Mouse (Mus musculus): ENCODE results near the gene Eaf2. TPM values are rescaled to one million over a fixed set of nuclear protein-coding genes. Genes with fewer than 3 reads are reported as not detected.

Gene Eaf2
- total RNA-seq (2015) (0.42 and 1.4 TPM in 2 replicates), total RNA-seq (2017) (1.1 TPM in 1 of 2 replicates, not detected in the other)

DNA sequence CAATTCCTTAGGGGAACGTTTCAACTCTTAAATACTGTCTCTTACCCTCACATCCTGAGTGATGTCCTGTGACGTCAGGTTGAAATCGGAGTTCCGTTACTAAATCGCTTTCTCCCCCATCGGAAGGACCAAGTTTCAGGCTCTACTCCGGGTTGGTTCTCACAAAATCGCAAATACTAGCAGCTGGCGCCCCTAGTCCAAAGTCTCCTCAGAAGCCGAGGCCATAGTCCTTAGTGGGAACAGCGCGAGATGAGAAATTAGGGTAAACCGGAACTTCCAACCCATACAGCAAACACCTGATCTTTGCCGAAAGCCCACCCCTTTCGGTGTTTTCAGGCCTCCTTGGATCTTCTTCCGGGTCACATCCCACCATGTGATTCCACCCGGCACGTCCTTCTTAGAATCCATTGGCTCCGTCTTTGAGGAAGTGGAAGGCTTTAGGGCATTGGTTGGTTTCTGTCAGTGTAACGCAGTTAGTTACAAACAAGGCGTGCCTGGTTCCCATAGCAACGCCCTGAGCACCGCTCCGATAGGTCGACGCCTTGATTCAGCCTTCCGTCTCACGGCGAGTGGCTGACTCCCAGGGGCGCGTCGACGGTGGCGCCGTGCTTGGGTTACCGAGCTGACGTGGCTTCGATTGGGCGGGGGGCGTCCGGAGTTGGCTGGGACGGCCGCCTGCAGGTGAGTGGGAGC, at the start of gene Eaf2, which contains the start of gene Golgb1:
Gene Eaf2, minus strand, starts transcription at position 421 of the 693 bp plus-strand sequence.
Gene Golgb1, plus strand, starts transcription at position 558 of the 693 bp plus-strand sequence.
- peak; percentile 96 for ATAC-seq (replicated peaks; ENCODE audit: poor library complexity)

DNA sequence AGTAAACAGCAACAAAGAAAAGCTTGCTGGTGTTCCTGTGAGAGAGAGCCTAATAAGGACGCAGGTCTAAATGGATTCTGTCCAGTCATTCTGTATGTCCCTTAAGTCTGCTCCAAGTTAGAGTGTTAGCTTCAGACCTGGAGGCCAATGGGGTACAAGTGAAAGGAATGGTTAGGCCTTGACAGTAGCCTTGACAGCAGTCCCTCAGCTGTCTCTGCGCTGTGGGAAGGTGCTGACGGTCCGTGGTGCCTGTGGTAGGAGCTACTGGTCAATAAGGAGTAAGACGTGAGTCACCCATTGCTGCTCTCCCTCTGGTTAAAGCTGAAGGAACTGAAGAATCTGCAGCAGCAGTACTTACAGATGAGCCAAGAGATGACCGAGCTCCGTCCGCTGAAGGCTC, 49.5 kb upstream of the Eaf2 start:
- ATAC-seq (replicated peaks; ENCODE audit: poor library complexity), result no peak

DNA sequence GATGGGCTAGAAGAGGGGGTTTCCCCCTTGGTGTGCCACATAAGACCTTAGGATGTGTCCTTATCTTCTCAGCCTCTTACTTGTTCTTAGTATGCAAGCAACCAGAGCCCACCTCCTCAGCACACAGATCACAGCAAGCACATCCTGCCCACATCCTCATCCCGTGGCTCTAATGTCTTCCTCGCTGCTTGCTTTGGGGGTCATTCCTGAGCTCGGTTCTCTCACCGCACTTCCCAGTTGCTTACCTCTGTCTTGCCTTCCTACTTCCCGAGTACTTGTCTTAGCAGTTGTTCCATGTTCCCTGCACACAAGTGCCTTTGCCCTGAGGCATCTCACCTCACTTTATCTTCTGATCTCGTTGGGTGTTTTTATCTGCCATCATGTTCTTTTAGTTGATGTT, 47.2 kb upstream of the Eaf2 start:
- no peak for ATAC-seq (replicated peaks; ENCODE audit: poor library complexity)

- no peak for ATAC-seq (replicated peaks; ENCODE audit: poor library complexity)
Measured at GRCm38 (mm10) chr16:36921067-36921613, 46.3 kb upstream of the Eaf2 start.

DNA sequence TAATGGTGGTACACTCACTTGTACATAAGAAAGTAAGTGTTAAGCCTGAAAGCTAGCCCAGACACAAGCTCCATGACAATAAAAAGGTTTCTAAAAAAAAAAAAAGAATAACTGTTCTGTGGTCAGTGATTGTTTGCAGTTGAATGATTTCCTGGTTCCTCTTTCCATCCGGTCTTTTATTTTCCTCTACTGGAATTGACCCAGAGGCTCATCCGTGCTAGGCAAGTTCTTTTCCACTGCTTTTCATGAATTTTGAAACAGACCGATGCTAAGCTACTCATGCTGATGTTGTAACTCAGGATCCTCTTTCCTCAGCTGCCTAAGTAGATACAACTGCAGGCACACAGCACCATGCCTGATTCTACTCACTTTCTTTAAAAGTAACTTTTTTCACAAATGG, 45.6 kb upstream of the Eaf2 start:
- ATAC-seq (replicated peaks; ENCODE audit: poor library complexity), result peak; percentile 91

DNA sequence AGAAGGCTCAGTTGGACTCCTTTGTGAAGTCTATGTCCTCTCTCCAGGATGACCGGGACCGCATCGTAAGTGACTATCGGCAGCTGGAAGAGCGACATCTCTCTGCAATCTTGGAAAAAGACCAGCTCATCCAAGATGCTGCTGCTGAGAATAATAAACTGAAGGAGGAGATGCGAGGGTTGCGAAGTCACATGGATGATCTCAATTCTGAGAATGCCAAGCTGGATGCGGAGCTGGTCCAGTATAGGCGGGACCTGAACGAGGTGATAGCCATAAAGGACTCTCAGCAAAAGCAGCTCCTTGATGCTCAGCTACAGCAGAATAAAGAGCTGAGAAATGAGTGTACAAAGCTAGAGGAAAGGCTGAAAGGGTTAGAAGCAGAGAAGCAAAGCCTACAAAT, 43.7 kb upstream of the Eaf2 start:
- ATAC-seq (replicated peaks; ENCODE audit: poor library complexity), result no peak

DNA sequence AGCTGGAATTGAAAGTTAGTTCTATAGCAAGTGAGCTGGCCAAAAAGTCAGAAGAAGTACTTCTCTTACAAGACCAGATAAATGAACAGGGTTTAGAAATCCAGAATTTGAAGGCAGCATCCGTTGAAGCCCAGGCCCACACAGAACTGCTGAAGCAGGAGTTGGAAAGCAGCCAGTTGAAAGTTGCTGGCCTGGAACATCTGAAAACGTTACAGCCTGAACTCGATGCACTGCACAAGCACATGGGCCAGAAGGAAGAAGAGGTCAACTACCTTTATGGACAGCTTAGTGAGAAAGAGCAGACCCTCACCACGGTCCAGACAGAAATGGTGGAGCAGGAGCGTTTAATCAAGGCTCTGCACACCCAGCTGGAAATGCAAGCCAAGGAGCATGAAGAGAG, 39.4 kb upstream of the Eaf2 start:
- ATAC-seq (replicated peaks; ENCODE audit: poor library complexity), result no peak

GRCm38 (mm10) chr16:36912311-36912710, 37.5 kb upstream of the Eaf2 start:
- ATAC-seq (replicated peaks; ENCODE audit: poor library complexity), result no peak

- no peak for ATAC-seq (replicated peaks; ENCODE audit: poor library complexity)
Measured at GRCm38 (mm10) chr16:36911909-36912308, 37.1 kb upstream of the Eaf2 start.

DNA sequence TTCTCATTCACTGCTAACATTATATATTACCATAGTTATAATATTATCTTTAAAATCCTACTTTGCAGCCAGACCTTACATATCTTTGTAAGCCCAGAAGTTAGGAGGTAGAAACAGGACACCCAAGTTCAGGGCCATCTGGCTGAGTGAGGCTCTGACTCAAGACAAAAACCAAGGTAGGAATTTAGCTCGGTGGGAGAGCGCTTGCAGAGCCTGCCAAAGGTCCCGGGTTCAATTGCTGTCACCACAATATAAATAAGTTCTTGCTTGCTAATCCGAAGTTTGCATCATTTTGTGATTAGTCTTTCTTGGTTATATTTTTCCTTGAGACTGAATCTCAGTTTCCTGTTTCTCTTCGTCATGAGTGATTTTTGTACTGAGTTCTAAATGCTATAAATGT, 28.4 kb upstream of the Eaf2 start:
- no peak for ATAC-seq (replicated peaks; ENCODE audit: poor library complexity)

DNA sequence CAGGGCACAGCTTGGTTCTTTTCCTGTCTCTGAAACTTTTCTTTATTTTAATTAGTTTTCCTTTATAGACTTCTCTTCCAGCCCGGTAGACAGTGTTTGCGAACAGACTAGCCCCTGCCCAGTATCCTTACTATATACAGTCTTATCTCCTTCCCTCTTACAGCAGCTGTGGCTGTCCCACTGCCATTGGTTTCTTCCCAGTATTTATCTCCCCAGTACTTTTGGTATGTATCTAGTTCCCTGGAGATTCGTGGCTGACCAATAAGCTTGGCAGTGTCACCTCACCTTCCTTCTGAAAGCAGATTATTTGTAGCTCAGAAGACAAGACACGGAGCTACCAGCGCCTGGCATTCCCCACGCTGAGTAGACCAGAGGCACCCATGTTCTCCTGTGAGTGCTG, 21.9 kb upstream of the Eaf2 start:
- no peak for ATAC-seq (replicated peaks; ENCODE audit: poor library complexity)

GRCm38 (mm10) chr16:36893317-36893716, 18.5 kb upstream of the Eaf2 start:
- ATAC-seq (replicated peaks; ENCODE audit: poor library complexity), result no peak

DNA sequence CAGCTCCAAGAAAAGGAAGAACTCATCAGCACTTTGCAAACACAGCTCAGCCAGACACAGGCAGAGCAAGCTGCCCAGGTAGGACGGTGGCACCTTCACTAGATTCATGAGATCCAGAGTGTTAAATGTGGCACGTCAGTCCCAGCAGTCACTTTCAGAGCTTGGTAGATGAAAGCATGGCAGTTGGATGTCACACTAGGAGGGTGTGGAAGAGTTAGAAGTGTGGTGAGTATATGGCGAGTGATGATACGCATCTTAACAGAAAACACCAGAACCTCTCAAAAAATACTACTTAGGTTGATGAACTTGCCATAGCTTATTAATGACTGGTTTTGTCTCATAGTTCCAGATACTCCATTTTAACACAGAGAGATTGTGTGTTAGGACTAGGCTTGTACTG, 16.6 kb upstream of the Eaf2 start:
- no peak for ATAC-seq (replicated peaks; ENCODE audit: poor library complexity)

DNA sequence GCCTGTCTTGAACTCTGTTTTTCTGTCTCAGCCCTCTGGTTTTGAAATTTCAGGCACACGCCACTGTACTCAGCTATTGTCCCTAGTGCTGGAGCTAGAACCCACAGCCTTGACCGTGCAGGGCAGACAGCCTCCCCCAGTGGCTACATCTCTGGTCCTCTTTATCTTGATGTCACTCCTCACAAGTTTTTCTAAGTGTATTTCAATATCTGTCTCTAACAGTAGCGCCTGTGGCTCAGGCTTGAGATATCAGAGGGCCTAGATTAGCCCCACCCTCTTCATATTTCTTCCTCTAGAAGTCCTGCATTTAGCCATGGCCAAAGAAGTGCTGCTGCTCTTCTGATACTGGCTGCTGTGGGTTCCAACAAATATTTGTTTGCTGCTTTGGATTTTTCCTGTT, 15.8 kb upstream of the Eaf2 start:
- peak; percentile 97 for ATAC-seq (replicated peaks; ENCODE audit: poor library complexity)

- no peak for ATAC-seq (replicated peaks; ENCODE audit: poor library complexity)
Measured at GRCm38 (mm10) chr16:36887546-36887945, 12.7 kb upstream of the Eaf2 start.

GRCm38 (mm10) chr16:36885912-36886311, 11.1 kb upstream of the Eaf2 start:
- ATAC-seq (replicated peaks; ENCODE audit: poor library complexity), result no peak

DNA sequence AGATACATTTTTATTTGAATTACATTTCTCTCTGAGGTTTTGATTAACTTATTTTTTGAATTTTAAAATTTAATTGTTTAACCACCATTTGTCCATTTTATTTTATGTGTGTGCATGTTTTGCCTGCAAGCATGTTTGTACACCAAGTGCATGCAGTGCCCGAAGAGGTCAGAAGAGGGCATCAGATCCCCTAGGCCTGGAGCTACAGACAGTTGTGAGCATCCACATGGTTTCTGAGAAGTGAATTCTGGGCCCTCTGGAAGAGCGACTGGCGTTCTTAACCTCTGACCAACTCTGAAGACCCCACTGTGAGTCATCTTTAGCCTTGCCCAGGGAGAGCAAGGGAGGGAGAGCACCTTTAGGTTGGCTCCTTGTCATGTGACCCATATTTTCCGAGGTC, 10.1 kb upstream of the Eaf2 start:
- ATAC-seq (replicated peaks; ENCODE audit: poor library complexity), result peak; percentile 98

DNA sequence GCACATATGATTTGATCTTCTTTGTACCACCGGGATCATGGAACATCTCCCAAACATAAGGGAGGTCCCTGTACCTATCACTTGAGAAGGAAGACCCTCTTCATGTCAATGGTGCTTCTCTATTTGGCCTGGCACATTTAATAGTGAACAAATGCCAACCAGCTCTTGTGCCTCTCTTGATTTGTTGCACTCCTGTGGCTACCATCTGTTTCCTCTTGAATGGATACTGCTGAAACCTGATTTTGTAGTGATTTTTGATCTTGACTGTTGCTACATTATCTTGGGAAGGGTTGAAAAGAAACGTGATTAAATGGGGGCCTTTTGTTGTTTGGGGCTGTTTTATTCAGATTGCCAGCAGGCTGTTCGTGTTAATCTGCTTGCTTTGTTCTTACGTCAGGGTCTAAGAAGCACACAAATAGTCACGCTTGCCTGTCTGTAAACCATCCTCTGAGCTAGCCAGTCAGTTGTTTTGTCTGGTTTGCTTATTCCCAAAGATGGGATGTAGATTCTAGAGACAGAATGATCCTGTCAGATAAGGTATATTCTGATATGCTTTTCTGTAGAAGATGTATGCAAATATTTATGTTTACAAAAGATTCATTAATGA, 8.0 kb upstream of the Eaf2 start:
- ATAC-seq (replicated peaks; ENCODE audit: poor library complexity), result no peak

GRCm38 (mm10) chr16:36877316-36877715, 2.5 kb upstream of the Eaf2 start:
- ATAC-seq (replicated peaks; ENCODE audit: poor library complexity), result no peak

- 0 out of 2 replicates have a peak, but pooled peaks have one; percentile 4 for ATAC-seq (replicated peaks; ENCODE audit: poor library complexity)
Measured at GRCm38 (mm10) chr16:36875276-36875851, 561 bp upstream of the Eaf2 start.

DNA sequence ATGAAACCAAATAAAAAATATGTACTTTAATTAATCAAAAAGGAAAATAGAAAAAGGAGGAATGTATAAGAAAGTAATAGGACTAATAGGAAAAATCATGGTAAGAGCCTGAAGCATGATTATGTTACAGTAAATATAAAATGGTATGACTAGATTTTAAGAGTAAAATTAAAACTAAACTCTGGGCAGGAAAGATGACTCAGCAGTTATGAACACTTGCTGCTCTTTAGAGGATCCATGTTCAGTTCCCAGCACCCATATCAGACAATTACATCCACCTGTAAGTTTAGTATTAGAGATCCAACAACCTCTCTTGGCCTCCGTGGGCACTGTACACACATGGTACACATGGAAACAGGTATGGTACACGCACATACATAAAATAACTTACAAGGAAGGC, 5.4 kb downstream of the Eaf2 start:
- no peak for ATAC-seq (replicated peaks; ENCODE audit: poor library complexity)

DNA sequence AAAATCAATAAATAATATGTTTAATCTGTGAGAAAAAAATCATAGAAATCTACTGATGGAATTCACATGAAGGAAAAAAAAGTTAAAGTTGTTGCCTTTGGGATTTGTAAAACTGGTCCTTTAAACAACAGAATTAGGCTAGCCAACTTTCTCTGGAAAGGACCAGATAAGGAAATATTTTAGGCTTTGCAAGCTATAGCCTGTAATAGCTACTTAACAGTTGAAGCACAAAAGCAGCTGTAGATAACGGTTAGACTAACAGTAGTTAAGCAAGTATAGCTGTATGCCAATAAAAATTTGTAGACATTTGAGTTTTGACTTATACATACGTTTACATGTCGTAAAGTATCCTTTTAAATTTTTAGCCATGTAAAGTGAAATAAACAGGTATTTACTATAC, 11.2 kb downstream of the Eaf2 start:
- ATAC-seq (replicated peaks; ENCODE audit: poor library complexity), result 0 out of 2 replicates have a peak, but pooled peaks have one; percentile 26
